Mouse (Mus musculus) testis, adult 2 months (tissue): ENCODE data around the gene Baz1a.

Source experiments
- CTCF ChIP-seq: fragments of 200-500 bp; IDR thresholded peaks from 2 replicates; pipeline ENCODE4 v1.5.1; 2012; ENCODE audit warnings: low read depth, mild to moderate bottlenecking, inconsistent platforms, low read length, moderate library complexity; ENCODE audit not compliant: control insufficient read depth, insufficient read depth, insufficient replicate concordance
- POLR2A ChIP-seq: fragments of 200-500 bp; IDR thresholded peaks from 2 replicates; pipeline ENCODE4 v1.6.1; 2012; ENCODE audit warnings: low read depth, mild to moderate bottlenecking, inconsistent platforms, low read length, moderate library complexity; ENCODE audit not compliant: control insufficient read depth

- no peak for TF ChIP-seq CTCF
- TF ChIP-seq POLR2A = no peak
Measured at GRCm38 (mm10) chr12:55013031-55013430, 1.1 kb downstream of the Baz1a start.
